Mouse (Mus musculus) spleen, postnatal 0 days (tissue): ENCODE data around the gene Plpp1. TPM values are rescaled to one million over a fixed set of nuclear protein-coding genes. Genes with fewer than 3 reads are reported as not detected.

ENCODE experiments used
- polyA plus RNA-seq: library from polyadenylated mRNA; unstranded; fragments of >200 nt; fragmentation: Nextera tagmentation; extraction: Ambion mirVana; gene quantifications from 2 replicates; pipeline ENCODE4 v1.2.1, GENCODE M21; 2015

Plpp1 gene
- polyA plus RNA-seq: 70.8 and 71.0 TPM in 2 replicates

GRCm38 (mm10) chr13:112800597-112801380 is at the start of gene Plpp1:
Gene Plpp1, plus strand, starts transcription at chr13:112800792.

Other genes starting within 250 kb of the Plpp1 start
- gene Il31ra, start 206.4 kb upstream of the Plpp1 start, polyA plus RNA-seq: 0.29 and 0.46 TPM in 2 replicates
- gene Ddx4, start 148.3 kb upstream of the Plpp1 start, polyA plus RNA-seq: 0.42 and 0.51 TPM in 2 replicates
- gene Slc38a9, start 140.0 kb upstream of the Plpp1 start, polyA plus RNA-seq: 34.8 and 38.7 TPM in 2 replicates
- 31.6 and 32.4 TPM in 2 replicates for gene Mtrex, start 126.6 kb downstream of the Plpp1 start, polyA plus RNA-seq
- 9.4 and 10.3 TPM in 2 replicates for gene Dhx29, start 126.7 kb downstream of the Plpp1 start, polyA plus RNA-seq
- gene Ccno, start 187.0 kb downstream of the Plpp1 start, polyA plus RNA-seq: 0.89 and 1.3 TPM in 2 replicates
- not detected in 2 replicates for gene Mcidas, start 193.1 kb downstream of the Plpp1 start, polyA plus RNA-seq
- not detected in 2 replicates for gene Cdc20b, start 234.3 kb downstream of the Plpp1 start, polyA plus RNA-seq
- 30.9 and 34.9 TPM in 2 replicates for gene Gpx8, start 245.6 kb downstream of the Plpp1 start, polyA plus RNA-seq